Mouse (Mus musculus) MEL (cell line): Measurements from ENCODE around the gene Sfmbt2. TPM values are rescaled to one million over a fixed set of nuclear protein-coding genes. Genes with fewer than 3 reads are reported as not detected.

Source experiments
- DNase-seq: peaks from one replicate; pipeline ENCODE4 v3.0.0; 2011; ENCODE audit warnings: low read depth, low spot score
- H3K27ac ChIP-seq: 2 replicates; pipeline ENCODE4 v1.5.1; 2012; ENCODE audit warnings: low read depth, mild to moderate bottlenecking, control low read depth, low read length, moderate library complexity; ENCODE audit not compliant: control insufficient read depth
- H3K27me3 ChIP-seq, 2 experiments: fragments of 150-350 bp in 1 of 2; sonication (generic) in 1 of 2; 2 replicates each; pipeline ENCODE4 v1.6.1; 2012; ENCODE audit warnings: low read length in 2 of 2, mild to moderate bottlenecking in 2 of 2, improper control_type of control experiment in 1 of 2, moderate library complexity in 1 of 2; ENCODE audit not compliant: insufficient read depth in 2 of 2, control insufficient read depth in 1 of 2
- H3K36me3 ChIP-seq, 2 experiments: 2 replicates each; pipeline ENCODE4 v1.6.1; 2012 to 2014; ENCODE audit warnings: low read length in 2 of 2, improper control_type of control experiment in 1 of 2, inconsistent platforms in 1 of 2, mild to moderate bottlenecking in 1 of 2; ENCODE audit not compliant: insufficient read depth in 2 of 2, control insufficient read depth in 1 of 2
- H3K4me1 ChIP-seq, 2 experiments: fragments of 150-350 bp in 1 of 2; sonication (generic) in 1 of 2; 2 replicates each; pipeline ENCODE4 v1.6.1; 2012; ENCODE audit warnings: low read length in 2 of 2, improper control_type of control experiment in 1 of 2, mild to moderate bottlenecking in 1 of 2; ENCODE audit not compliant: insufficient read depth in 2 of 2, control insufficient read depth in 1 of 2
- H3K4me3 ChIP-seq, 2 experiments: fragments of 150-350 bp in 1 of 2; sonication (generic) in 1 of 2; 2 replicates each; pipeline ENCODE4 v1.5.1; 2012; ENCODE audit warnings: low read depth in 2 of 2, low read length in 2 of 2, mild to moderate bottlenecking in 2 of 2, moderate library complexity in 2 of 2, control low read depth in 1 of 2, improper control_type of control experiment in 1 of 2; ENCODE audit not compliant: control insufficient read depth in 1 of 2, insufficient read depth in 1 of 2
- H3K79me2 ChIP-seq: 2 replicates; pipeline ENCODE4 v1.6.1; 2012; ENCODE audit warnings: mild to moderate bottlenecking, low read length, moderate library complexity; ENCODE audit not compliant: control insufficient read depth, poor library complexity, insufficient read depth
- H3K9ac ChIP-seq: 2 replicates; pipeline ENCODE4 v1.6.1; 2012; ENCODE audit warnings: low read depth, mild to moderate bottlenecking, control low read depth, low read length, moderate library complexity; ENCODE audit not compliant: control insufficient read depth, poor library complexity, severe bottlenecking
- H3K9me3 ChIP-seq: fragments of 150-350 bp; sonication (generic); replicated peaks from 2 replicates; pipeline ENCODE4 v1.6.1; 2012; ENCODE audit warnings: mild to moderate bottlenecking, low read length, improper control_type of control experiment, moderate library complexity; ENCODE audit not compliant: insufficient read depth
- BHLHE40 ChIP-seq: IDR thresholded peaks from 2 replicates; pipeline ENCODE4 v1.6.1; 2012; ENCODE audit warnings: low read depth, mild to moderate bottlenecking, inconsistent platforms, low read length, improper control_type of control experiment, borderline replicate concordance
- CHD2 ChIP-seq: IDR thresholded peaks from 2 replicates; pipeline ENCODE4 v1.6.1; 2011; ENCODE audit warnings: low read length, improper control_type of control experiment
- CTCF ChIP-seq, 3 experiments: IDR thresholded peaks in 2 of 3; conservative IDR thresholded peaks in 1 of 3; 2 replicates each; pipeline ENCODE4 v1.5.1; 2011 to 2012; ENCODE audit warnings: low read length in 3 of 3, low read depth in 2 of 3, mild to moderate bottlenecking in 2 of 3, improper control_type of control experiment in 1 of 3, inconsistent platforms in 1 of 3, mixed read lengths in 1 of 3, moderate library complexity in 1 of 3; ENCODE audit not compliant: control insufficient read depth in 1 of 3, insufficient read depth in 1 of 3, poor library complexity in 1 of 3, severe bottlenecking in 1 of 3
- EP300 ChIP-seq, 2 experiments: IDR thresholded peaks; 2 replicates each; pipeline ENCODE4 v1.6.1; 2011; ENCODE audit warnings: improper control_type of control experiment in 2 of 2, low read length in 2 of 2, low read depth in 1 of 2, mild to moderate bottlenecking in 1 of 2
- ETS1 ChIP-seq: IDR thresholded peaks from 2 replicates; pipeline ENCODE4 v1.6.1; 2012; ENCODE audit warnings: low read depth, mild to moderate bottlenecking, inconsistent platforms, low read length, improper control_type of control experiment, moderate library complexity
- HCFC1 ChIP-seq: IDR thresholded peaks from 2 replicates; pipeline ENCODE4 v1.6.1; 2012; ENCODE audit warnings: low read depth, mild to moderate bottlenecking, inconsistent platforms, low read length, improper control_type of control experiment, moderate library complexity
- KAT2A ChIP-seq: conservative IDR thresholded peaks from 2 replicates; pipeline ENCODE4 v1.6.1; 2012; ENCODE audit warnings: low read depth, low read length, improper control_type of control experiment, inconsistent platforms
- MAFK ChIP-seq: IDR thresholded peaks from 2 replicates; pipeline ENCODE4 v1.6.1; 2011; ENCODE audit warnings: low read depth, mild to moderate bottlenecking, low read length, improper control_type of control experiment, borderline replicate concordance
- MAX ChIP-seq: IDR thresholded peaks from 2 replicates; pipeline ENCODE4 v1.6.1; 2011; ENCODE audit warnings: low read length, improper control_type of control experiment
- MAZ ChIP-seq: IDR thresholded peaks from 2 replicates; pipeline ENCODE4 v1.6.1; 2012; ENCODE audit warnings: low read depth, mild to moderate bottlenecking, inconsistent platforms, low read length, improper control_type of control experiment
- MEF2A ChIP-seq: IDR thresholded peaks from 2 replicates; pipeline ENCODE4 v1.6.1; 2014; ENCODE audit warnings: low read depth, mild to moderate bottlenecking, inconsistent platforms, low read length, improper control_type of control experiment; ENCODE audit not compliant: poor library complexity, insufficient replicate concordance, severe bottlenecking; ENCODE audit errors: extremely low read depth
- MYC ChIP-seq: IDR thresholded peaks from 2 replicates; pipeline ENCODE4 v1.6.1; 2011; ENCODE audit warnings: low read depth, mild to moderate bottlenecking, low read length, improper control_type of control experiment, moderate library complexity
- NELFE ChIP-seq: IDR thresholded peaks from 2 replicates; pipeline ENCODE4 v1.6.1; 2011; ENCODE audit warnings: low read depth, low read length, improper control_type of control experiment
- NRF1 ChIP-seq: IDR thresholded peaks from 2 replicates; pipeline ENCODE4 v1.6.1; 2014; ENCODE audit warnings: low read depth, mild to moderate bottlenecking, inconsistent platforms, low read length, improper control_type of control experiment, moderate library complexity; ENCODE audit not compliant: poor library complexity, insufficient read depth, severe bottlenecking
- RAD21 ChIP-seq: IDR thresholded peaks from 2 replicates; pipeline ENCODE4 v1.6.1; 2011; ENCODE audit warnings: mild to moderate bottlenecking, low read depth, low read length, improper control_type of control experiment
- SIN3A ChIP-seq: IDR thresholded peaks from 2 replicates; pipeline ENCODE4 v1.6.1; 2012; ENCODE audit warnings: low read length, improper control_type of control experiment, inconsistent platforms
- SMC3 ChIP-seq: IDR thresholded peaks from 2 replicates; pipeline ENCODE4 v1.6.1; 2011; ENCODE audit warnings: low read depth, low read length, improper control_type of control experiment
- TCF12 ChIP-seq: IDR thresholded peaks from 2 replicates; pipeline ENCODE4 v1.6.1; 2014; ENCODE audit warnings: low read depth, mild to moderate bottlenecking, inconsistent platforms, low read length, improper control_type of control experiment, moderate library complexity
- UBTF ChIP-seq: IDR thresholded peaks from 2 replicates; pipeline ENCODE4 v1.6.1; 2012; ENCODE audit warnings: low read depth, mild to moderate bottlenecking, inconsistent platforms, low read length, improper control_type of control experiment, moderate library complexity, borderline replicate concordance; ENCODE audit not compliant: insufficient read depth
- USF1 ChIP-seq: IDR thresholded peaks from 2 replicates; pipeline ENCODE4 v1.6.1; 2014; ENCODE audit warnings: low read depth, mild to moderate bottlenecking, inconsistent platforms, low read length, improper control_type of control experiment, moderate library complexity
- USF2 ChIP-seq, 2 experiments: IDR thresholded peaks; 2 replicates each; pipeline ENCODE4 v1.6.1; 2011 to 2012; ENCODE audit warnings: improper control_type of control experiment in 2 of 2, low read length in 2 of 2, borderline replicate concordance in 1 of 2, inconsistent platforms in 1 of 2, low read depth in 1 of 2, mild to moderate bottlenecking in 1 of 2; ENCODE audit not compliant: insufficient read depth in 1 of 2
- ZC3H11A ChIP-seq: IDR thresholded peaks from 2 replicates; pipeline ENCODE4 v1.6.1; 2012; ENCODE audit warnings: low read depth, mild to moderate bottlenecking, inconsistent platforms, low read length, improper control_type of control experiment
- ZMIZ1 ChIP-seq: IDR thresholded peaks from 2 replicates; pipeline ENCODE4 v1.6.1; 2012; ENCODE audit warnings: low read depth, mild to moderate bottlenecking, inconsistent platforms, low read length, improper control_type of control experiment, moderate library complexity
- polyA plus RNA-seq, 2 experiments: library from polyadenylated mRNA; stranded (reverse) in 1 of 2; unstranded in 1 of 2; fragments of >175 nt in 1 of 2; fragments of >200 nt in 1 of 2; gene quantifications; 2 replicates each; pipeline versions ENCODE4 v1.2.1 to v1.2.4; 2012; ENCODE audit warnings: low replicate concordance in 2 of 2, low read depth in 1 of 2; ENCODE audit not compliant: insufficient read length in 2 of 2, insufficient read depth in 1 of 2, missing spikeins in 1 of 2
- total RNA-seq: library from RNA; depleted of rRNA; stranded (reverse); fragments of 300-350 nt; gene quantifications from 2 replicates; pipeline ENCODE4 v1.2.3, GENCODE M21; 2012

Gene Sfmbt2
- total and polyA plus RNA-seq, 3 experiments, result not detected

GRCm38 (mm10) chr2:10569392-10569791 is 199.1 kb downstream of the Sfmbt2 start:
- Histone ChIP-seq H3K36me3 (no peaks in the 10 kb centered on the region), H3K79me2 (no peaks in the 10 kb centered on the region), H3K9ac (no peak overlapping the region), H3K27me3 (no peaks in the 10 kb centered on the region), H3K4me1 (no peaks in the 10 kb centered on the region), H3K4me3 (no peak overlapping the region), H3K27ac (no peak overlapping the region), H3K9me3 (no peaks in the 10 kb centered on the region)
- DNase-seq, result no peak
- TF ChIP-seq RAD21 (no peak), UBTF (no peak), MAX (no peak), USF2 (IDR thresholded peaks at IDR 0.05; ENCODE audit: borderline replicate concordance in 1 of 2, insufficient read depth in 1 of 2, low read depth in 1 of 2, low read length in 2 of 2) (no peak), BHLHE40 (no peak), CTCF (IDR thresholded peaks at IDR 0.05 in 2 of 3, conservative IDR thresholded peaks at IDR 0.05 in 1 of 3; ENCODE audit: control insufficient read depth in 1 of 3, insufficient read depth in 1 of 3, low read depth in 2 of 3, low read length in 3 of 3, poor library complexity in 1 of 3, severe bottlenecking in 1 of 3) (no peak), ETS1 (no peak)

- Histone ChIP-seq H3K79me2 (no peaks in the 10 kb centered on the region), H3K9me3 (no peaks in the 10 kb centered on the region), H3K4me1 (no peaks in the 10 kb centered on the region), H3K27me3 (no peaks in the 10 kb centered on the region), H3K9ac (no peak overlapping the region), H3K36me3 (no peaks in the 10 kb centered on the region), H3K4me3 (no peak overlapping the region), H3K27ac (no peak overlapping the region)
- no peak for TF ChIP-seq KAT2A
- TF ChIP-seq SMC3, result no peak
- no peak for TF ChIP-seq NRF1
- no peak for TF ChIP-seq USF1
- TF ChIP-seq NELFE, result no peak
- no peak for TF ChIP-seq MYC
- no peak for TF ChIP-seq MAX
- TF ChIP-seq SIN3A, result no peak
- no peak for TF ChIP-seq EP300 (IDR thresholded peaks at IDR 0.05; ENCODE audit: low read depth in 1 of 2, low read length in 2 of 2)
- TF ChIP-seq HCFC1, result no peak
- no peak for TF ChIP-seq ZMIZ1
- no peak for TF ChIP-seq MEF2A
- TF ChIP-seq MAZ, result no peak
- no peak for TF ChIP-seq MAFK
- TF ChIP-seq CHD2, result no peak
- TF ChIP-seq ZC3H11A, result no peak
- TF ChIP-seq TCF12, result no peak
- TF ChIP-seq ETS1, result no peak
- no peak for DNase-seq
Observed at GRCm38 (mm10) chr2:10572311-10572710, 202.0 kb downstream of the Sfmbt2 start.
